Mouse (Mus musculus) cerebellum, adult 8-10 months (tissue): ENCODE results near the gene Gm5134.

ENCODE experiments used
- DNase-seq: peaks from one replicate; pipeline ENCODE4 v3.0.0; 2022

Gm5134 gene

GRCm38 (mm10) chr10:75940520-75940919 lies 13.8 kb upstream of the Gm5134 start, which contains the start of gene Gm867:
Gene Gm867, minus strand, starts transcription at chr10:75940672.
- no peak for DNase-seq

- DNase-seq = no peak
Observed at GRCm38 (mm10) chr10:75941042-75941824, 13.1 kb upstream of the Gm5134 start.

DNA sequence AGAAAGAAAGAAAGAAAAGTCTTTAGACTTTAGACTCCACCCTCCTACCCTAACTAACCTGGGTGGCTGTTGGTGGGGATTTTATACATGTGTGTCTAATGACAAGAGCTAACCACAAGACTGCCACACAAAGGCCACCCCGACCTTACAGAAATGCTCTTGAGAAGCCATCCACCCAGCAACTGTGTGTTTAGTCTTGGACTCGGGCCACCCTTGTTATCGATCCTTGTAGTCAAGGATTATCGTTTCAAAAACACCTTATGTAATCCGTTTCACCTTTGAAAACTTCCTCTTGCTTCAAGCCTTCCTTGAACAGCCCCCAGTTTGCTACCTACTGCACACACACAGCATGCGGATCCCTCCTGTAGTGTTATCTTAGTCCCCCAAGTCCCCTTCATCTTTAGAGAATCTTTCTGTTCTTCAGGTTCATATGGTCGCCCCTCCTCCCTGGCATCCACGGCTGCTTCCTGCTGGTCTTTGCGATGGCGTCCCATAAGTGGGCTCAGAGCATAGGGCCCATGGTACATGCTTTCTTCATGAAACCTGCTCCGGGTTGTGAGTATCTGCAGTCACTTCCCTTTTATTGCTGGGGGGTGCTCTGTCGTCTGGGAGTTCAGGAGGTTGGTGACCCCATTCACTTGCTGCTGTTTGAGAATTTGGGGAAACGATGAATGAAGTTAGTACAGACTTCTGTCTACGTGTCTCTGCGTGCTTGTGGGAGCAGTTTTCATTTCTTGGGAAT lies 11.4 kb upstream of the Gm5134 start, which contains the start of gene Vpreb3:
Gene Vpreb3, plus strand, starts transcription at position 322 of the 742 bp plus-strand sequence.
- DNase-seq = no peak

GRCm38 (mm10) chr10:75944066-75944772 lies 10.1 kb upstream of the Gm5134 start:
- DNase-seq = no peak

DNA sequence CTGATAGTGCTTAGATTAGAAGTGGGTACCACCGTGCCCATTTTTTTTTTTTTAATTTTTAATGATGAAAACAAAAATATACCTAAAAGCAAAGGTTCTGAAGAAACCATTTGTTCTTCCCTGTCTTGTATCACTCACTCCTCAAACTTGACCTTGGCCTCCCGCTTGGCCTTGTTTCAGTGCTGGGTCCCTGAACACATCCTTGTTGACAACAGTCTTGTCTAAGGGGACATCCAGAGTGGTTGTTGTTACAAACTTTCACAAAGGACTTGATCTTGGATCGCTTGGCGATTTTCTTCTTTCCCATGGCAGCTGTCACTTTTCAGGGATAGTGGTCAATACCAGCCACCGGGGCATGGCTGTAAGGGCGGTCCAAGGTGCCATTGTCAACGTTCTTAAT lies 9.1 kb upstream of the Gm5134 start:
- DNase-seq = no peak

- DNase-seq = no peak
Observed at GRCm38 (mm10) chr10:75945896-75946295, 8.4 kb upstream of the Gm5134 start.

DNA sequence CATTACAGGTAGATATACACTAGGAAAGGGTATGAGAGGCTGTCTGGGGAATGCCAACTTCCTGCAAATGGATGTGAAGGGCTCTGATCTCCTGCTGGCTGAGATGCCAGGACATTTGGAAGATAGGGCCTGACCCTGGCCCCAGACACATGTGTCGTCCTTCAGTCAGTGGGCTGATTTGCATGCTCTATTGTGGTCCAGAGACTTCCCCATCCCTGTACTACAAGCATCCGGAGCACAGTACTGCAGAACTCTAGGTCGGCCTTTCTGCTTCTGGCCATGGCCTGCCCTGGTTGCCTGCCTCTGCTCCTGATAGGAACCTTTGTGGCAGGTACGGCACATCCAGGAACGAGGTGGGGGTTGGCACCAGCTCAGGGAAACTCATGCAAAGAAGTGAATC lies 6.2 kb upstream of the Gm5134 start:
- DNase-seq = no peak

GRCm38 (mm10) chr10:75949053-75950045 lies 5.0 kb upstream of the Gm5134 start:
- DNase-seq = no peak

DNA sequence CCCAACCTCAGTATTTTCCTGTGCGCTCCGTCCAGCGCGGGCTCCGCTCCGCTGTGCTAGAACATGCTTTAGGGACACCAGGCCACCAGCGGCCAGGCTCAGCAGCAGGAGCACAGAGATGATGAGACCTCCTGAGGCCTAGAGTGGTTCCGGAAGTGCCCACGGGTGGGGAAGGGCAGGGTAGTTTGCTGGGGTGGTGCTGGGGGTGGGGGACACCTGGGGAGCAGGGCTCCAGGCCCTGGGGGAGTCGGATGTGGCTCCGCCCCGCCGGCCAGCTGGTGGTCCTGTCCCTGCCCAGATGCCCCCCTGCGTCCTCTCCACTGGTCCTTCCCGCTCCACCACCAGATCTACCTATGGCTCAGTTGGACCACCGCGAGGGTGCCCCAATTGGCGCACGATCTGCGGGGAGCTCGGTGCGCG lies 3.5 kb upstream of the Gm5134 start:
- no peak for DNase-seq

DNA sequence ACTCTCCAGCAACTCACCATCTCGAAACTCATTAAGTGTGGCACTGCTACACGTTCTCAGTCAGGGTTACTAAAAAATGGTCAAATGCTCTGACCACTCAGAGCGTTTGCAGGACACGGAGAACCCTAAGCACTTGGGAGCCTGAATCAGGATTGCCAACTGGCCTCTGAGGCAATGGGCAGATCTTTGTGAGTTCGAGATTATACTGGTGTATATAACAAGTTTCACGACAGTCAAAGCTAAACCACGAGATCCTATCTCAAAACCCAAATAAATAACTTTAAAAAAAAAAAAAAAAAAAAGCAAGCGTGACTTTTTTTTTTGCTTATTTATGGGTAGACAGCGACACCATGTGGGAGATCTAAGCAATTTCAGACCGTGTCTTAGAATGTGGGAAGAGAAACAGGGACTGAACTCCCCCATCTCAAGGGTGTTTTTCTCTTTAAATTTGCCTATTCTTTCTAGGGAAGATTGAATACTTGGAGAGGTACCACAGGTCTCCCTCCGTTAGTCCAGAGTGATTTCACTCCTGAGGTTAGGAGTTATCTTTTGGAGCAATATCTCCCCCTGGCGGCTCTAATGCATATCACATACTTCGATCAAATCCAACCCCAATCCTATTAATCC lies 2.8 kb upstream of the Gm5134 start:
- peak; percentile 74 for DNase-seq

- no peak for DNase-seq
Observed at GRCm38 (mm10) chr10:75973846-75974245, 19.5 kb downstream of the Gm5134 start.

DNA sequence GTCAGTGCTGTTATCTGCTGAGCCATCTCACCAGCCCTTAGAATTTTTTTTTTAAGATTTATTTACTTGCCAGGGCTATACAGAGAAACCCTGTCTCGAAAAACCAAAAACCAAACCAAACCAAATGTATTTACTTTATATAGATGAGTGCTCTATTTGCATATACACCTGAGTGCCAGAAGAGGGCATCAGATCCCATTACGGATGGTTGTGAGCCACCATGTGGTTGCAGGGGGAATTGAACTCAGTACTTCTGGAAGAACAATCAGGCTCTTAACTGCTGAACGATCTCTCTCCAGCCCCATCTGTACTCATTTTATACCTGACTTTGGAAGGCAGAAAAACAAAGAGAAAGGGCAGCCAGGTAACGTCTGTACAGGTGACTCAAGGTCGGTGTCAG lies 20.9 kb downstream of the Gm5134 start:
- DNase-seq = no peak

GRCm38 (mm10) chr10:75978119-75978834 lies 24.0 kb downstream of the Gm5134 start:
- DNase-seq = no peak

DNA sequence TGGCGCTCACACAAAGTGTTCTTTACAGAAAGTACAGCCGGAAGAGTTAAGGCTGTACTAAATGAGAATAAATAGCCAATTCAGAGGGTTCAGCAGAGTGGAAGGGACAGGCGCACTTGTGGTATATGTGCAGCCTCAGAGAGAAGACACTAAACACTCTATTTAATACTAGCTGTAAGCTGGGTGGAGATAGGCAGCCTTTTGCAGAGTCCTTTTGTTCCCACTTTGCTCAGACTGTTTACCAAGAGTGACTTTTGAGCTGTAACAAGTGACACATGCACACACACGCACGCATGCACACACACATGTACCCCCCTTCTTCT lies 24.5 kb downstream of the Gm5134 start:
- no peak for DNase-seq

GRCm38 (mm10) chr10:75979432-75979831 lies 25.1 kb downstream of the Gm5134 start:
- no peak for DNase-seq

DNA sequence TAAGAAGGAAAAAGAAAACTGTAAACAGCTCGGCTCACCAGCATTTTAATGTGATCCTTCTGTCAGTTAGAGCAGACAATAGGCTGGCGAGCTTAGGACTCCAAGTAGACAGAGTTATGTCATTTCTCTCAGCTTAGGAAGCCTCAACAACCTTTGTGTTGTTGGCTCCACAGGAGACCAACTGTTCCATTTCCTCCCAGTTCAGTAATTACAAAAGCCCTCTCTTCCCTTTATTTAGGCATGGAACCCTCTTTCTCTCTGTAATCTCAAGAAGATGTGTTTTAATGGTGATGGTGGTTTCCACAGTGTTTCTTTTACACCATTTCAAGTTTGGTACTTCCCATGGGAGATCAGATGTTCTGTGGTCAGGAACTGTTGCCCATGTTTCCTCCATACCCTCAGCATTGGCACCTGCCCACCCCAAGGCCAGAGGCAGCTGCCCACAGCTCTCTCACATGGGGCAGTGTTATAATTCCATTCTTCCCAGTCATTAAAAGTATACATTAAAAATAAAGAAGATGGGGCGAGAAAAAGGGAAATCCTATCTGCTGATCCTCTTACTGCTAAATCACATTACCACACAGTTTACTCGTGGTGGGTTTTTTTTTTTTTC lies 36.2 kb downstream of the Gm5134 start:
- no peak for DNase-seq

GRCm38 (mm10) chr10:75993616-75994240 lies 39.4 kb downstream of the Gm5134 start:
- DNase-seq = no peak

DNA sequence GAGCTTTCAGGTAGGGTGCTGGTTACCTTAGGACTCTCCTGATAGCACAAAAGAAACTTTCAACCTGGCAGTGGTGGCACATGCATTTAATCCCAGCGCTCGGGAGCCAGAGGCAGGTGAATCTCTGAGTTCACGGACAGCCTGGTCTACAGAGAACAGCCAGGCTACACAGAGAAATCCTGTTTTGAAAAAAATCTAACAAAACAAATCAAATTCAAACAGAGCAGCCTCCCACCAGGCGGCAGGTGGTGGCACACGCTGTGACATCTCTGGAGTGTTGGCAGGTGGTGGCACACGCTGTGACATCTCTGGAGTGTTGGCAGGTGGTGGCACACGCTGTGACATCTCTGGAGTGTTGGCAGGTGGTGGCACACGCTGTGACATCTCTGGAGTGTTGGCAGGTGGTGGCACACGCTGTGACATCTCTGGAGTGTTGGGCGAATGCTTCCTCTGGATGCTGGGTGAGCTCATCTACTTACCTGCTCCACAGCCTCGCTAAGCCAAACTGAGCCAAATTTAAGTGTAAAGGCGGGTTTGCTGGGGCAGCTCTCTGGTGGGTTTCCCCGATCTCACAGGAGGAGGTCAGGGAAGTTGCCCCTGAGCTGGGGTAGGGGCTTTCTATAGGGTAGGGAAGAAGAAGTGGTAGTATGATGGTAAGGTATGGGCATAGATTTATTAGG lies 40.4 kb downstream of the Gm5134 start:
- peak; percentile 54 for DNase-seq

GRCm38 (mm10) chr10:75995463-75995862 lies 41.1 kb downstream of the Gm5134 start:
- peak; percentile 45 for DNase-seq

DNA sequence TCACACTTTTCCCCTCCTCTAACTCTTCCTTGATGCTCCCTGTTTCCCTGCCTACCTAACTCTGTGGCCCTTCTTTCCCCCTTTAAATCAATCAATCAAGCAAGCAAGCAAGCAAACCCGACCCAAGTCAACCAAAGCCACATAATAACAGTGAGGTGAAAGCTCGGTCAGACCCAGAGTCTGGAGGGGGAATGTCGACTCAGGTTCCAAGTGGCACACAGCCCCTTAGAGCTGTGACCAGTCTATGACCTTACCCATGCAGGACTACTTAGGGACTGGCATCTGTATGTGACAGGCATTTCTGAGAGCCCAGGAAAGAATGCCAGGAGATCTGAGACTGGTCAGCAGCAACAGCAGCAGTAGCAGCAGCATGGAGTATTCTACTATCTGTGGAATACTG lies 42.0 kb downstream of the Gm5134 start:
- no peak for DNase-seq
